Mouse (Mus musculus): ENCODE results near the gene Ttc12. TPM values are rescaled to one million over a fixed set of nuclear protein-coding genes. Genes with fewer than 3 reads are reported as not detected.

Ttc12 gene
- 0.57 and 0.63 TPM in 2 replicates for polyA plus RNA-seq (2012; rRNA removed)

DNA sequence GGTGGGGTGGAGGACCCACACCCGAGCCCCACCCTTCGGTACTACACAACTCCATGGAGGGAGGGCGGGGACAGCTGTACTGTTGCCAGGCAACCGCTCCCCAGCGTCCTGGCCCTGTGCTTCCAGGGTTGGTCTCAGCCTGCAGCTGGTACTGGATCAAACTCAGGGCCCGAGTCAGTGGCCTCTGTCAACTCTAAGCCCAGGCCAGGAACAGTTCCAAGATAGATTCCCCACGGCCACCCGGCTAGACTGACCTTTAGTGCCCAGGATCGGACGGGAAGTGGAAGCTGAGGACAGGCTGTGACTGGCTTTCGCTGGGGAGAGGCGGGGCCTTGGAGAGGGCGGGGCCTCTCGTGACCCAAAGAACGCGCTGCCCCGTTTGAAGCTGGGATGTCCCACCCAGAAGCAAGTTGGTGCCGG is at the start of gene Ttc12:
Ttc12 (minus strand) TSS at position 334 of the 420 bp plus-strand sequence.

DNA sequence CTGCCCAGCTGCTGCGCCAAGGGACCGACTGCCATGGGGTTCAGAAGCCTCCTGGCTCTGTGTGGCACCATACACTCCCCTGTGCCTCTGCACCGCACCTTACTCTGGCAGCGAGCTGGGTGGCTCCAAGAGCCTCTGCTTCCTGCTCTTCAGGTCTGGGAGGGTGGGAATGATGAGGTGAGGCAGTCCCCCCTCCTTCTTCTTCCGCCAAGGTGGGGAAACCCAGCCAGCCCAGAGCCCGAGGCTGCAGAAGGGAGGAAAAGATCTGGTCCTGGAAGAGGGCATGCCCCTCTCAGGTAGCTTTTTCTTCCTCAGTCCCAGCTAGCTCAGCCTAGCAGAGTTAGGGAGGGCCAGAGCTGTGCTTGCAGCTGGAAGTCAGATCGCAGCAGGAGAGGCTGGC is 59.1 kb downstream of the Ttc12 start, which contains the start of gene Ankk1:
Ankk1 (minus strand) TSS at position 101 of the 400 bp plus-strand sequence.

Other genes starting within 250 kb of the Ttc12 start
- not detected in 2 replicates for gene Gm4894, start 235.7 kb downstream of the Ttc12 start, polyA plus RNA-seq (2012; rRNA removed)
- 0.09 and 0.10 TPM in 2 replicates for gene Drd2, start 145.6 kb downstream of the Ttc12 start, polyA plus RNA-seq (2012; rRNA removed)
- 0.06 TPM in 1 of 2 replicates, not detected in the other for gene Ankk1, start 59.2 kb downstream of the Ttc12 start, polyA plus RNA-seq (2012; rRNA removed)

Measured in colon, adult 2 months (tissue).